In the genomic region with DNA sequence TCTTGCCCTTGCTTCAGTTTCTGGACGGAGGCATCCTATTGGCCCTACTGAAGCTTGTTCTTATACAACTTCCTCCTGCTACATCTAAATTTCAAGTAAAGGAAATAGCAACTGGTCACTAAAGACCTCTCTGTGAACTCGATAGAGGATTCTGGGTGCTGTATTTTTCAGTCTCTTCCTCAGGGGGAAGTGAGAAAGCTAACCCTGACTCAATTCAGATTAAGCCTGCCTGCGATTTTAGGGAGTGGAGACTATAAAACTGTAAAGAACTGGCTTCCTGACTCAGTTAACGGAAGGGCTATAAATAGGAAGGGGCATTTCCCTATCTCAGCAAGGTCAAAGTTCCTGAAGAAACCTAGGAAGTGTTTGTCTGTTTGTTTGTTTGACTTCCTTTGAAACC, we compare ENCODE assay signal across 15 mouse cellular contexts. TPM values are rescaled to one million over a fixed set of nuclear protein-coding genes. Genes with fewer than 3 reads are reported as not detected.
DNase-seq lines count a peak whose midpoint lies in the region; ATAC-seq lines count a peak whose summit lies in the region.
"Had no signal": no experiment of that assay in that cellular context is flagged by ENCODE, and none has a peak within 500 bp of the region (broad histone marks: within the 10 kb centered on the region; RNA-seq: fewer than 3 reads in every experiment).

No protein-coding gene starts in this region.

- no peak overlapping the region for H3K4me3 ChIP-seq in heart, embryonic 15.5 days
- H3K4me3 ChIP-seq in liver, embryonic 16.5 days (ENCODE audit: low read depth, low read length): no peak overlapping the region
- no peak overlapping the region for H3K4me3 ChIP-seq in brown adipose tissue, adult 24 weeks (ENCODE audit: insufficient read depth, low read depth, low read length)
- no peak overlapping the region for H3K4me3 ChIP-seq in neural tube, embryonic 15.5 days (replicated peaks)
- H3K4me3 ChIP-seq: forebrain, embryonic 12.5 days; hindbrain, embryonic 10.5 days; limb, embryonic 15.5 days; midbrain, embryonic 10.5 days; myocyte had no signal

- no peak overlapping the region for H3K4me2 ChIP-seq in heart, embryonic 15.5 days
- no peak overlapping the region for H3K4me2 ChIP-seq in liver, embryonic 16.5 days (ENCODE audit: low read depth, low read length)
- no peak overlapping the region for H3K4me2 ChIP-seq in neural tube, embryonic 15.5 days
- H3K4me2 ChIP-seq: forebrain, embryonic 12.5 days; limb, embryonic 15.5 days had no signal

- no peaks in the 10 kb centered on the region for H3K27me3 ChIP-seq in heart, embryonic 15.5 days
- no peaks in the 10 kb centered on the region for H3K27me3 ChIP-seq in liver, embryonic 16.5 days (ENCODE audit: control insufficient read depth, insufficient read depth, low read depth, low read length)
- no peaks in the 10 kb centered on the region for H3K27me3 ChIP-seq in neural tube, embryonic 15.5 days (replicated peaks)
- H3K27me3 ChIP-seq: forebrain, embryonic 12.5 days; limb, embryonic 15.5 days had no signal

- H3K4me1 ChIP-seq in heart, embryonic 15.5 days (replicated peaks): no peaks in the 10 kb centered on the region
- H3K4me1 ChIP-seq in liver, embryonic 16.5 days (ENCODE audit: control insufficient read depth, low read depth, low read length): no peaks in the 10 kb centered on the region
- H3K4me1 ChIP-seq in brown adipose tissue, adult 24 weeks (ENCODE audit: control insufficient read depth, insufficient read depth, insufficient read length, low read length): peaks cover 11% of the 10 kb centered on the region; the same call in 1 of the 2 replicates
- H3K4me1 ChIP-seq in neural tube, embryonic 15.5 days: peaks cover 12% of the 10 kb centered on the region
- H3K4me1 ChIP-seq: forebrain, embryonic 12.5 days; hindbrain, embryonic 10.5 days; midbrain, embryonic 10.5 days had no signal

- H3K9ac ChIP-seq in heart, embryonic 15.5 days: no peak overlapping the region
- no peak overlapping the region for H3K9ac ChIP-seq in liver, embryonic 16.5 days (ENCODE audit: low read depth, low read length)
- H3K9ac ChIP-seq in neural tube, embryonic 15.5 days (replicated peaks): no peak overlapping the region
- H3K9ac ChIP-seq: forebrain, embryonic 12.5 days; limb, embryonic 15.5 days had no signal

- intact Hi-C loops in heart, postnatal 36 days (cut with DNase I): no loop called here

- WGBS in heart, embryonic 15.5 days: 66% methylated on average over 4 of the region's 4 CpGs
- 22% methylated on average over 4 of the region's 4 CpGs for WGBS in liver, embryonic 16.5 days (ENCODE audit: insufficient replicate concordance)
- 74% methylated on average over 4 of the region's 4 CpGs for WGBS in neural tube, embryonic 15.5 days

- H3K36me3 ChIP-seq in heart, embryonic 15.5 days: no peaks in the 10 kb centered on the region
- no peaks in the 10 kb centered on the region for H3K36me3 ChIP-seq in liver, embryonic 16.5 days (ENCODE audit: control insufficient read depth, insufficient read depth)
- no peaks in the 10 kb centered on the region for H3K36me3 ChIP-seq in neural tube, embryonic 15.5 days
- H3K36me3 ChIP-seq: forebrain, embryonic 12.5 days; hindbrain, embryonic 10.5 days; limb, embryonic 15.5 days; midbrain, embryonic 10.5 days had no signal

- H3K27ac ChIP-seq in heart, embryonic 15.5 days: peak overlapping the region; percentile 19
- peak overlapping the region; percentile 26; the same call in 1 of the 2 replicates for H3K27ac ChIP-seq in liver, embryonic 16.5 days (ENCODE audit: low read length)
- peak overlapping the region; percentile 50; the same call in 1 of the 2 replicates for H3K27ac ChIP-seq in brown adipose tissue, adult 24 weeks (replicated peaks; ENCODE audit: low read depth, low read length)
- H3K27ac ChIP-seq in neural tube, embryonic 15.5 days (replicated peaks): no peak overlapping the region
- H3K27ac ChIP-seq: forebrain, embryonic 12.5 days; hindbrain, embryonic 10.5 days; limb, embryonic 15.5 days; midbrain, embryonic 10.5 days had no signal

- no peak for ATAC-seq in heart, embryonic 15.5 days (replicated peaks; ENCODE audit: insufficient number of reproducible peaks, insufficient read depth, low FRiP score, low read depth)
- ATAC-seq in liver, embryonic 16.5 days (ENCODE audit: low read depth): no peak
- peak; percentile 83 for ATAC-seq in megakaryocyte progenitor cell, adult 5-6 weeks (replicated peaks; ENCODE audit: poor library complexity)
- ATAC-seq in neural tube, embryonic 15.5 days (ENCODE audit: low FRiP score): no peak

- no peak for DNase-seq in heart, postnatal 36 days
- no peak for DNase-seq in liver
- DNase-seq in cerebellum, postnatal 36 days: no peak
- DNase-seq: cerebellum, adult 11 months; thymus, adult 18-20 months had no signal

- no peaks in the 10 kb centered on the region for H3K9me3 ChIP-seq in heart, embryonic 15.5 days (replicated peaks)
- H3K9me3 ChIP-seq in liver, embryonic 16.5 days (replicated peaks; ENCODE audit: control insufficient read depth, low read length): no peaks in the 10 kb centered on the region
- no peaks in the 10 kb centered on the region for H3K9me3 ChIP-seq in neural tube, embryonic 15.5 days (replicated peaks)
- H3K9me3 ChIP-seq: forebrain, embryonic 12.5 days; limb, embryonic 15.5 days; midbrain, embryonic 10.5 days had no signal

RNA-seq across cellular contexts. Expression of a gene that starts 26.3 kb away (rescaled TPM):
- 3.2 and 4.6 TPM in 2 replicates for polyA plus RNA-seq in heart, embryonic 15.5 days (2015; fragmentation: Nextera tagmentation; extraction: Ambion mirVana)
- 10 to 100 TPM; 26.6 to 29.8 TPM for total RNA-seq in heart, postnatal 36 days (2021)
- 0.60 and 0.92 TPM in 2 replicates for polyA plus RNA-seq in liver, embryonic 16.5 days (2015; fragmentation: Nextera tagmentation; extraction: Ambion mirVana)
- 14.1 and 18.2 TPM in 2 replicates for polyA plus RNA-seq in brown adipose tissue, adult 24 weeks (2012; ENCODE audit: insufficient read depth, insufficient read length, missing spikeins)
- 3.2 and 4.2 TPM in 2 replicates for total RNA-seq in megakaryocyte progenitor cell, adult 5-6 weeks (2015)
- 2.7 and 2.8 TPM in 2 replicates for total RNA-seq in megakaryocyte progenitor cell, adult 5-6 weeks (2017)
- polyA plus RNA-seq in neural tube, embryonic 15.5 days (2015; fragmentation: Nextera tagmentation; extraction: Ambion mirVana): 2.5 and 3.7 TPM in 2 replicates
